Mouse (Mus musculus) frontal cortex, adult (tissue): ENCODE data around the gene R3hcc1l.

Experiments used
- ATAC-seq: cut with Nextera tagmentation; 2 replicates; pipeline ENCODE4 v1.9.2; 2017; ENCODE audit warnings: mild to moderate bottlenecking, moderate library complexity, mixed read lengths; ENCODE audit not compliant: low TSS enrichment

R3hcc1l gene

GRCm38 (mm10) chr19:42518620-42519310 lies at the start of gene R3hcc1l:
Gene R3hcc1l (plus strand): TSS chr19:42518759.
- peak; percentile 93 for ATAC-seq

- no peak for ATAC-seq
These were observed 47.0 kb upstream of the R3hcc1l start for GRCm38 (mm10) chr19:42471571-42471970.

GRCm38 (mm10) chr19:42472831-42473230 lies 45.7 kb upstream of the R3hcc1l start:
- ATAC-seq = no peak

GRCm38 (mm10) chr19:42477769-42478168 lies 40.8 kb upstream of the R3hcc1l start:
- ATAC-seq = peak; percentile 82

- ATAC-seq = no peak
These were observed 40.3 kb upstream of the R3hcc1l start for GRCm38 (mm10) chr19:42478303-42478702.

GRCm38 (mm10) chr19:42485443-42485842 lies 33.1 kb upstream of the R3hcc1l start:
- ATAC-seq = no peak

- no peak for ATAC-seq
These were observed 31.3 kb upstream of the R3hcc1l start for GRCm38 (mm10) chr19:42487261-42487660.

- ATAC-seq = peak; percentile 69
These were observed 25.2 kb upstream of the R3hcc1l start for GRCm38 (mm10) chr19:42493257-42493917.

GRCm38 (mm10) chr19:42504156-42504555 lies 14.4 kb upstream of the R3hcc1l start:
- ATAC-seq = no peak

- ATAC-seq = no peak
These were observed 8.9 kb upstream of the R3hcc1l start for GRCm38 (mm10) chr19:42509625-42510024.

- no peak for ATAC-seq
These were observed 8.0 kb upstream of the R3hcc1l start for GRCm38 (mm10) chr19:42510276-42511171.

- no peak for ATAC-seq
These were observed 2.9 kb upstream of the R3hcc1l start for GRCm38 (mm10) chr19:42515656-42516055.

- ATAC-seq = no peak
These were observed 2.4 kb upstream of the R3hcc1l start for GRCm38 (mm10) chr19:42516121-42516520.

- ATAC-seq = peak; percentile 22
These were observed 471 bp upstream of the R3hcc1l start for GRCm38 (mm10) chr19:42517957-42518619.

GRCm38 (mm10) chr19:42519760-42520159 lies 1.2 kb downstream of the R3hcc1l start:
- ATAC-seq = no peak

- ATAC-seq = no peak
These were observed 6.1 kb downstream of the R3hcc1l start for GRCm38 (mm10) chr19:42524703-42525102.

GRCm38 (mm10) chr19:42529992-42530437 lies 11.5 kb downstream of the R3hcc1l start:
- no peak for ATAC-seq

GRCm38 (mm10) chr19:42534427-42534826 lies 15.9 kb downstream of the R3hcc1l start:
- ATAC-seq = no peak

- ATAC-seq = no peak
These were observed 19.0 kb downstream of the R3hcc1l start for GRCm38 (mm10) chr19:42537600-42537999.

- no peak for ATAC-seq
These were observed 20.4 kb downstream of the R3hcc1l start for GRCm38 (mm10) chr19:42538911-42539310.

- peak; percentile 34; the same call in 1 of the 2 replicates for ATAC-seq
These were observed 21.0 kb downstream of the R3hcc1l start for GRCm38 (mm10) chr19:42539414-42540189.
